Mouse (Mus musculus) layer of hippocampus, adult 18-20 months (tissue): Measurements from ENCODE around the gene 4930438A08Rik. TPM values are rescaled to one million over a fixed set of nuclear protein-coding genes. Genes with fewer than 3 reads are reported as not detected.
"Not testable (repeated sequence)": the region's sequence is repeated elsewhere in the genome, so short reads cannot be mapped to it uniquely, and the experiment has no call there.

Source experiments
- DNase-seq, 2 experiments: peaks; one replicate each; pipeline ENCODE4 v3.0.0; 2022; ENCODE audit warnings: low spot score in 2 of 2
- long read RNA-seq: library from polyadenylated mRNA; stranded (forward); transcript quantifications from one replicate; pipeline ENCODE4 v2.0.0, GENCODE M21; 2021
- total RNA-seq, 2 experiments: library from RNA; stranded (reverse); gene quantifications; 2 replicates each; pipeline ENCODE4 v1.2.3; 2021

4930438A08Rik gene
- not detected for total RNA-seq
- long read RNA-seq, result 0 reads

DNA sequence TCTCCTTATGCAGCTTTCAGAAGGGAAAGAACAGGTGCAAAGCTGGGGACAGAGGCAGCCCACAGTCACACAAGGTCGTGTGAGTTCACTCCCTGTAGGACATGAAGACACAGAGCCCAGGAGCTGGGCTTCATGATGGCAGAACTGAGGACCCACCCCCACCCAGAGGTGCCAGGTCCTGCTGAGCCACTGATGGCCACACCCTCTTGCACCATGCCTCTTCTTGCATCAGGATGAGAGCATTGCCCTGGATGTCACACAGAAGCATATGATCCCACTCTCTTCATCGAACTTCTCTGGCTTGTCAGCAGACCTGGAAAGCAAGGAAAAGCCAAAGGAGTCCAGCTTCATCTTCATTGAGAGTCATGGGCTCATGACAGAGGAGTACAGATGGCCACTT, at the start of gene 4930438A08Rik:
Gene 4930438A08Rik (plus strand): TSS at position 228 of the 400 bp plus-strand sequence.
- no peak for DNase-seq

DNA sequence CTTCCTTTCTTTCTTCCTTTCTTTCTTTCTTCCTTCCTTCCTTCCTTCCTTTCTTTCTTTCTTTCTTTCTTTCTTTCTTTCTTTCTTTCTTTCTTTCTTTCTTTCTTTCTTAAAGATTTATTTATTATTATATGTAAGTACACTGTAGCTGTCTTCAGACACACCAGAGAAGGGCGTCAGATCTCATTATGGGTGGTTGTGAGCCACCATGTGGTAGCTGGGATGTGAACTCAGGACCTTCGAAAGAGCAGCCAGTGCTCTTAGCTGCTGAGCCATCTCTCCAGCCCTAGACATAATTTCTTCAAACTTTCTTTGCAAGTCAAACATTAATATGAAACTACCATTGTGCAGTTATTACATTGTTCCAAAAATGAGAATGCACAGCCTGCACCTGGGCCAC, 49.7 kb upstream of the 4930438A08Rik start:
- DNase-seq, result not testable (repeated sequence)

DNA sequence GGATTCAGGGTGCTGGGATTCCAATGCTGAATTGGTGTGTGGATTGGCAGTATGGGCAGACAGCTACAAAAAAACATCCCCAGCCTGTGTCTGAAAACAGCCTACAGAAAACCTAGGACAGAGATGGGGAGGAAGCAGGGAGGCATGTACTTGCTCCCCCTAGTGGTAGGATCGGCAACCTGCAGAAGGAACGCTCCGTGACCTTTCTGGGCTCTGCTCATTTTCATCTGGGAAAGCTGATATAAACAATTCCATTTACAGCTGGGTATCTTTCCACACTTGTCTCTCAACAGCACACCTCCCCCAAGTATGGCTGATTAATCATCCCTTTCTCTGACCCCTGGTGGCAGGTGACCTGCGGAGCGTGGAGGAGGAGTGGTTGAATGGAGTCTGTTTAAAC, 48.9 kb upstream of the 4930438A08Rik start:
- DNase-seq, result peak; percentile 23 to 80

DNA sequence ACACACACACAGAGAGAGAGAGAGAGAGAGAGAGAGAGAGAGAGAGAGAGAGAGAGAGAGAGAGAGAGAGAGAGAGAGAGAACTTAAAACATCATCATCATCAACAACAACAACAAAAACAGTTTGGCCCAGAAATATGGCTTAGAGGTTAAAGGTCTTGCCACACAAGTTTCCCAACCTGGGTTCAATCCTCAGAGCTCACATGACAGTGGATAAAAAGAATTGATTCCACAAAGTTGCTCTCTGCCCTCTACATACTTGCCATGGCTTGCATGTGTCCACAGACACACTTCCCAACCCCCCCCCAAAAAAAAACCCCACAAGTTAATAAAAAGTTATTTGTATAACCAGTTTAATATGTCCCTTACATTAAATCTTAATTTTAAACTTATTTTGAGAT, 48.2 kb upstream of the 4930438A08Rik start:
- DNase-seq, result no peak

DNA sequence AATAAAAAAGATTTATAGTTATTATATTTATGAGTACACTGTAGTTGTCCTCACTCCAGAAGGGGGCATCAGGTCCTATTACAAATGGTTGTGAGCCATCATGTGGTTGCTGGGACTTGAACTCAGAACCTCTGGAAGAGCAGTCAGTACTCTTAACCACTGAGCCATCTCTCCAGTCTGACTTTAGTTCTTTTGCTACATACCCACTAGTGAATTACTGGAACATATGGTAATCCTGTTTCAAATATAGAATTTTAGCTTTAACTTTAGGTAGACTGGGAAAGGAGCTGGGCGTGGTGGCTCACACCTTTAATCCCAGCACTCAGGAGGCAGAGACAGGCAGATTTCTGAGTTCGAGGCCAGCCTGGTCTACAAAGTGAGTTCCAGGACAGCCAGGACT, 46.6 kb upstream of the 4930438A08Rik start:
- DNase-seq, result not testable (repeated sequence)

DNA sequence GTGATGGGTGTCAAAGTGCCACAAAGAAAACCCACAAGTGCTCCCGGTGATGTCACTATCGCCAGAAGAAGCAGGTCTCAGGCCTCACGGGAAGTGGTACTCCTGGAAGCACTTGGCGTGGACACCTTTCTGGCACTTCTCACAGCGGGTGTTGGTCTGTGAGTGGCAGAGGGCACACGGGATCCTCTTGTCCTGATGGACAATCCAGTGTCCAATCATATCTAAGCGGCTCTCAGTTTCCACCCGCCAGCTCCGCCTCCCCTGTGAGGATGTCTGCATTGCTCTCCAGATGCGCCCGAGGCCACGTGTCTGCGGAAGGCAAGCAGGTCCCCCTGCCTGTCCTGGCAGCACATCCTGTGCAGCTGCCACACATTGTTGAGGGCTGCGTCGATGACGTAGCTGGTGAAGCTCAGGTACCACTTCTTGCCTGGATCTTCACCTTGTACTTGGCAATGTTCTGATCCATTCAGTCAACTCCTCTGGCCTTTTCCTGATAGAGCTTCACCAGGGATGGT, 44.1 kb upstream of the 4930438A08Rik start:
- no peak for DNase-seq

DNA sequence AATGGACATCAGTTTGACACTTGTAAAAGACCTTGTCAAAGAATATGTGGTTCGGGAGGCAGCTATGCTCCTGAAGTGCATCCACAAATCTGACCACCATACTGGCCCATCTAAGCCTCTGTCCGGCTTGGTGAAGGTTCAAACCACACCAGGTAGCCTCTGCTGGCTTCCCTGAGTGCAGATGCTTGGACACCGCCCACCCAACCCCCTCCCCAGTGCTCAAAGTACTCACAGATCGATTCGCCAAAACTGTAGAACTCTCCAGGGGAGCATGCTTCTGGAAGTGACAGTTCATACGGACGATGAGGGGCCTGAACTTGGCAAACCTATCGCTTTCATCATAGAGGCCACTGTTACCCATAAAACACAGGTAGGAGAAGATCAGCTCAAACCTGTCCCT, 43.4 kb upstream of the 4930438A08Rik start:
- no peak for DNase-seq

DNA sequence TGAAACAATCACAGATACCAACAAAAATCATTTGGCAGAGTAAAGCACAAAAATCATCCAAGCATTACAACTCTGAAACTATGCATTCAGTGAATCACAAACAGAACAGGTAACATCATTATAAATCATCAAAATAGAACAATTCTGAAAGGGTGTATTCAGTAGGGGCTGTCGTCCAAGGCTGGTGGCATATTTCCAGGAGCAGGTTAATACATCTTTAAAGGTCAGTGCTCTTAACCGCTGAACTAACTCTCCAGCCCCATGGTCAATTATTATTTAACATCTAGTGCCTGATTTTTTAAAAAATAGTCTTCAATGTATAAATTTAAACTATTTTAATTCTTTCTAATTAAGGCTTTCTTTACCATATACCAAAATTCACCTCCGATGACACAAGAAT, 40.0 kb upstream of the 4930438A08Rik start:
- DNase-seq, result not testable (repeated sequence)

DNA sequence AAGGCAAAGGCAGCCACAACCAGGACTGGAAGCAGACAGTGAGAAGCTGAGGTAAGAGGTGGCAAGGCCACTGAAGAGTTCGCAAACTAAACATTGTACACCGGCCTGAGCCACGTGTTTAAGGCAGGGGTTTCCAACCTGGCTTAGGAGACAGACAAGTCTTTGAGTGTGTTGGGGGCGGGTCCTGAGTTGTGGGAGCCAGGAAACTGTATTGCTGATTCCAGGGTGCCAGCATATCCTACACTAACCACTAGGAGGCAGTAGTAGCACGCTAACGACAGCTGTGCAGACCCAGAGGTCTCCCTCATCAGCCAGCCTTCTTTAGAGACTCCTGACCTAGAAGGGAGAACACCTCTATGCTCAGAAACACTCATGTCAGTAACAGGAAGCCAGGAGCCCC, 39.4 kb upstream of the 4930438A08Rik start:
- peak in 1 of 2 experiments; percentile 4 for DNase-seq

DNA sequence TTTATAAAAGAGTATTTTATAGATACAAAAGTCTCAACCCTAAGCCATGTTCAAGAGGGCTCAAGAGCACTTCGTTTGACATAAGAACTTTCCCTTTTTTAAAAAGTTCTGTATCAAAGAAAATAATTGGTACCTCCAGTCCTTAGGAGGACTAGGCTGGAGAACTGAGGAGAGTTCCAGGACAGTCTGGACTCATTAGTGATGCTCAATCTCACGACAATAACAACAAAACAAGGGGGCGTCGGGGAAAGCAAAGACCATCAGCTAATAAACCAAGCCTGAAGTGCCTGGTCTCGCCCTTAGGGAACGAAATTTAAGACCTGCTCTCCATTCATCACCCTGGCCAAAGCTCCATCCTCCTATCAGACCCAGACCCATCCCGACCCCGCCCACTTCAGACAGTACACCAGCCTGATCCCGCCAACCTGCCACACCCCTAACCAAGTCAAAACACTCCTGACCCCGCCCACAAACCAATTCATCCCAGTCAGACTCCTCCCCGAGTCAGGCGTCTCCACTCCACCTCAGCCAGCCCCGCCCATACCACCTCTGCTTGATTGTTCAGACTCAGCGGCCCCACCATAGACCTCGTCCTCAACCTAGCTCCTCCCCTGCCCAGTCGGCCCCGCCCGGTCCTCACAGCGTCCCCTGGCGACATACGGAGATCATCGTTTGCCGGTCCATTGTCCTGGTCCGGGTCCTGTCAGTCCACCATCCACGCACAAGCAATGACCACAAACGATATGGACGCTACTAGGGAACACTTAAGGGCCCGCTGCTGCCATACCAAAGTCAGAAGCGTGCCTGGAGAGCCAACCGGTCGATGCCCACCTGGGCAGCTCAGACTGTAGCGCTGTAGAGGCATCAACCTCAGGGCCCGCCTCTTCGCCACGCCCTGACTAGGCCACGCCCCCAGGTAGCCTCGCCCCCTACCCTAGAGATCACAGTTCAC, 35.5 kb upstream of the 4930438A08Rik start:
- DNase-seq, result no peak

DNA sequence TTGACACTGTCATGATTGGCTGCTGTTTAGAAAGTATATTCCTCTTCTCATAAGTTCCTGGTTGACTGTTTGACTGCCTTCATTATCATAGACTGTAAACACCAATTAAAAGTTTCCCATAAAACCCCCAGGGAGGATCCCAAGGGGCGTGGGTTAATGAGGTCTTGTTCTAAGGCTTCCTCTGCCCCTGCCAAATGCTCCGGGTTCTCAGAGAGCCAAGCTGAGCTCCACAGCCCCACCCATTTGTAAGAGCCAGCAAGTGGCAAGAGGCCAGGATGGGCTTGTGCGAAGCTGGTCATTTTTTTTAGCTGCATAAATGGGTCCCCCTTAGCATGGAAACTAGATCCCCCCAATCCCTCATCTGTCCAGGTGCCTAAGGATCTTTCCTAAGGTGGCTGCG, 27.3 kb upstream of the 4930438A08Rik start:
- DNase-seq, result no peak

DNA sequence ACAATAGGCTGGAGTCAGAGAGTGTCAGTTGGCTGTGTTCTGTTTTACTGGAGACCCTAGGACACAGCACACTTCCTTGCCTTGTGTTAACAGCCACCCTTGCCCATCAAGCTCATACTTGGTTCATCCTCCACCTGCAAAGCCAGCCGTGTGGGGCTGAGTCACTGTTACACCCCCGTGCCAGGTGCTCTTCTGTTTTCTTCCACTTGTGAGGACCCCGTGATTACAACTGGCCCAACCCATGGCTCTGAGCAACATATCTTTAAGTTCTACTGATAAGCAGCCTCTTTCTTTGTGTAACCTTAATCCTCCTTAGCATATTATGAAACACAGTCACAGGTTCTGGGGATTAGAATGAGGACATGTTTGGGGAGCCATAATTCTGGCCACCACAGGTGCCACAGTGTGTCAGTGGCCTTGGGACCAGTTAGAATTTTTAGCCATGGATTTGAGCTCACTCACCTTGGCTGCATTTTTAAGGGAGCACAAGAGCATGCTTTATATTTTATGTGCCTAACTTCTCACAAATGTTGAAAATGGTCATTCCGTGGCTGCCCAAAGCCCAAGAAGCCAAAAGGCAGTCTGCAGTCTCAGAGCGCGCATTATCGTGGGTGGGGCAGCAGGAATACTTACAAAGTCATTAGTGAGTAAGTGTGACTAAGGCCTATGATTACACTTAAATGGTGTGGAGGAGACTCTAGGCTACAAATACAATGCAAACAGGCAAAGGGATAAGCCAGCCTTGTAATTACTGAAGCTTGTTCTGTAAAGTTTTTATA, 25.2 kb upstream of the 4930438A08Rik start:
- DNase-seq, result no peak

DNA sequence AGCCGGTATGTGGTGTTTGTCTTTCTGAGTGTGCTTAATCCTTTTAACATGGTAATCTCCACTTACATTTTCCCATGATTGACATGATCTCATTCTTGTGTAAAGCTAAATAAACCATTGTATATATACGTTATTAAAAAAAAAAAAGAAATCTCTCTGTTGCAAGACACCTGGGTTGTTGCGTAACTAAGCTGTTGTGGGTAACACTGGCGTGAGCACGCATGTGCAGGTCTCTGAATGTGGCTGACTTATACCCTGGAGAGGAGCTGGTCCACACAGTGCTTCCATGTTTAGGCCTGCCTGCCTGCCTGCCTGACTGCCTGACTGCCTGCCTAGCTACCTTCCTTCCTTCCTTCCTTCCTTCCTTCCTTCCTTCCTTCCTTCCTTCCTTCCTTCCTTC, 24.0 kb upstream of the 4930438A08Rik start:
- no peak for DNase-seq

DNA sequence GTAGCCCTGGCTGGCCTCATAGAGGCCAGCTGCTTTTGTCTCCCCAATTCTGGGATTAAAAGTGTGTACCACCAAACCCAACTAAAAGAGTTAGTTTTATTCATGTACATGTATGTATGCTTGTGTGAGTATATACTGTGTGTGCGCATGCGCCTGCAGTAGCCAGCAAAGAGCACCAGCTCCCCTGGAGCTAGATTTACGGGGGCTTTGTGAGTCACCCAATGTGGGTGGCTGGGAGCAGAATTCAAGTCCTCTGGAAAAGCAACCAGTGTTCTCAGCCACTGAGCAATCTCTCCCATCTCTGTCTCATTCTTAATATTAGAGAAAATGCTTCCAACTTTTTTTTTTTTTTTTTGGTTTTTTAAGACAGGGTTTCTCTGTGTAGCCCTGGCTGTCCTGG, 20.2 kb upstream of the 4930438A08Rik start:
- DNase-seq, result peak in 1 of 2 experiments; percentile 5

DNA sequence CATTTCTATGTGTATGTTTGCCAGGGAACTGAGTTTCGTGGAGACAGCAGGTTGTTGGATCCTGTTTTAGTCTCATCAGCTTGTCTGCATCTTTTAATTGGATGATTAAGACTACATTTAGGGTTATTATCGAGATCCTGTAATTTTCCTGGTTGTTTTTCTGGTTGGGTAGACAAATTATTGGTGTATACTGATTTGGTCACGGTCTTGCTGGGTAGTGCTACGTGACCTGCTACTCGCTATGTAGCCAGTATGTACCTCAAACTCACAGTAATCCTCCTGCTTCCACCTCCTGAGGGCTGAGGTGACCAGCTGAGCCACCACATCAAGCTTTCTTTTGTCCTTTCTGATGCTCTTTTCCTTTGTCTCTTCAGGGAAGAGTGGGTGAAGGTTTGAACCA, 16.8 kb upstream of the 4930438A08Rik start:
- DNase-seq, result no peak

DNA sequence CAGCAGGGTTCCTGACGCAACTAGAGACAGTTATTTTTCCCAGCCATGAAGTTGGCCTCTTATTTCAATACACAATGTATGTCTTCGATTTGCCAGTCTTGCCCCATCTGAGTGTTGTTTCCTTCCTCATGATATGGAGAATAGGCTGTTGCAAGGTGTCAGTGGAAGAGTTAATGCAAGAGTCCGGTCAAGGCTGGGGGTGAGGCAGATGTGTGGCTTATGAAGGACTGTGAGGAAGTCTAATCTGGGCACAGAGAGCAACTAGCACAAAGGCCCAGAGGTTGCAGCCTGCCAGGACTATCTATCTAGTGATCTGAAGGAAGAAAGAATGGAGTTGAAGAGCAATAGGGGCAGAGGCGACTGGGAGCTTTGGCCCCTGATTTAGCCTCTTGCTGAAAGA, 14.4 kb upstream of the 4930438A08Rik start:
- no peak for DNase-seq

DNA sequence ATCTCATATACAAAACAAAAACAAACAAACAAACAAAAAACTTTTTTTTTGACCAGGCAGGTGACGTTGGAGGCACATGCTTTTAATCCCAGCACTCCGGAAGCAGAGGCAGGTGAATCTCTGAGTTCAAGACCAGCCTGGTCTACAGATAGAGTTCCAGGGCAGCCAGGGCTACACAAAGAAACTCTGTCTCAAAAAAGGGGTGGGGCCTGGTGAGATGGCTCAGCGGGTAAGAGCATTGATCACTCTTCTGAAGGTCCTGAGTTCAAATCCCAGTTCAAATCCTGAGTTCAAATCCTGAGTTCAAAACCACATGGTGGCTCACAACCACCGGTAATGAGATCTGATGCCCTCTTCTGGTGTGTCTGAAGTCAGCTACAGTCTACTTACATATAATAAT, 12.8 kb upstream of the 4930438A08Rik start:
- no peak for DNase-seq

DNA sequence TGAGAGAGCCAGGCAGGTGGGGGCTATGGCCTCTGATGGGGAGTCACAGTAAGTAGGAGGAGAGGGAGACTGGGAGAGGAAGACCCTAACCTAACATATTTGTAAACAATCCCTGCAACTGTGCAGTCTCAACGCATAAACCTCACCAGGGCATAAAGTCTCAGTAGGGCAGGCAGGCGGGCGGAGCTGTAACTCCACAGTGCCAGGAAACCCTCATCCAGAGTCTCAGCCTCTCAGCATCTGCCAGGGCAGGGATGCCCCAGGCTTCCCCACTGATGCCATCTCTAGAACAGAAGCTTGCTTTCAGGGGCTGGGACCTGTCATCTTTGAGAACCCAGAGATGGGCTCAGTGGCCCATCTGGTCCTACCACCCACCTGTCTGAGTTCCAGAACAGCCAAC, 12.3 kb upstream of the 4930438A08Rik start:
- DNase-seq, result no peak

DNA sequence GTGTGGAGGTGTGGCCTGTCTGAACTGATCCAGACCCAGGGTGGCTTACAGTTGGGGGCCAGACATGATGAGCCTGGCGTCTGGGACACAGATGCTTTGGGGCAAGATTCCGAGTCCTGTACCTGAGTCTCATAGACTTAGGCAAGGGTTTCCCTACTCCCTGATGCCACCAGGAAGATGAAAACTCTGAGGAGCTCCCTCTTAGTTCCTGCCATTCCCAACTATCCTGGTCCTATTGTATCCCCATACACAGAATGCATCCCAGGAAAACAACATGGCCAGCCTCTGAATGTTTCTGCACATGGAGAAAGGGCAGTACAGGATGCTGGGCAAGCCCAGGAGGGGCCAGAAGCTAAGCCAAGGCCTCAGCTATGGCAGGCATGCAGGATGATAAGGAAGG, 11.1 kb upstream of the 4930438A08Rik start:
- DNase-seq, result no peak

DNA sequence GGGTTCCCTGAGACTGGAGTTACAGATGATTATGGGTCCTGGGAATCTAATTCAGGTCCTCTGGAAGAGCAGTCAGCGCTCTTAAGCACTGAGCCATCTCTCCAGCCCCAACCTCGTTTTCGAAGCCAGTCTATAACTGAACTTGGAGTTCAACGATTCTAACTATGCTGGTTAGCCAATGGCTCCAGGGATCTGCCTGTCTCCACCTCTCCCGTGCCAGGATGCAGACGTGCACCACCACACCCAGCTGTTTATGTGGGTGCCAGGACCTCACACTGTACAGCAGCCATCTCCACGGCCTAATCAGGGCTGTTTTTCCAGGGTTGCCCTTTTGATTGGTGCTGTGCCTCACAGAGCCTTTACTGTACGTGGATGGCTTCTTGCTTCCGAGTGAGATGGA, 10.1 kb upstream of the 4930438A08Rik start:
- DNase-seq, result no peak

DNA sequence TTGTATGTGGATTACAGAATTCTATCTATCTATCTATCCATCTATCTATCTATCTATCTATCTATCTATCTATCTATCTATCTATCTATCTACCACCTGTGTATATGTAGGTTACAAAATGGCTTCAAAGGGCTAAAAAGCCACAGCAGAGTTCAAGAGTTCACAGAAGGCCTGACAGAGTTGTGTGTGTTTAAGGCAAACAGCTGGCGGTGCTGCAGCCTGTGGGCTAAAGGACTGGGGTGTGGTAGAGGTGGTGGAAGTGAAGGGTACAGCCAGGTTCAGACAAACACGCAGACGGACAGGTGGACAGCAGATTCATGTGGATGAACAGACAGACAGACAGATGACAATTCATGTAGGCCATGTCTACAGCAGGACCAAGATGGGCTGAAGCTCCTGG, 6.3 kb upstream of the 4930438A08Rik start:
- DNase-seq, result no peak

DNA sequence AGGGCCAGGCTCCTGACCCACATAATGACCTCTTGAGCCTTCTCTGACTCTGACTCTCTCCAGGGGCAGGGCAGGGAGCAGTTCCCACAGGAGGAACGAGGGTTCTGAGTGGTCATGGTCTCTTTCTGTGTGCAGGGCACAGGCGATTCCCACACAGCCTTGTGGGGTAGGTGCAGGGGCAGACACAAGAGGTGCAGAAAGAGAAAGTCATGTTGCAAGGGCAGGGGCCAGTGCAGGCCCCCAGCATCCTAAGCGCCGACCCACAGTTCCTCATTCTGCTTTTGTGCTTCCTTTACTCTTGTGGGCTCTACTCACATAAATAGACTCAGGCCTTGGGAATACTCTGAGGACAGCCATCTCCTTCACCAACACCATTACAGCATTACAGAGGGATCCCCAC, 1.2 kb downstream of the 4930438A08Rik start:
- DNase-seq, result no peak
